Mouse (Mus musculus) monocyte, adult 2 months (primary cell): ENCODE results near the gene Pip4k2a.

Experiments used
- DNase-seq, 2 experiments: peaks; one replicate each; pipeline ENCODE4 v3.0.0; 2022; ENCODE audit warnings: low spot score in 2 of 2, low read depth in 1 of 2

Pip4k2a gene

DNA sequence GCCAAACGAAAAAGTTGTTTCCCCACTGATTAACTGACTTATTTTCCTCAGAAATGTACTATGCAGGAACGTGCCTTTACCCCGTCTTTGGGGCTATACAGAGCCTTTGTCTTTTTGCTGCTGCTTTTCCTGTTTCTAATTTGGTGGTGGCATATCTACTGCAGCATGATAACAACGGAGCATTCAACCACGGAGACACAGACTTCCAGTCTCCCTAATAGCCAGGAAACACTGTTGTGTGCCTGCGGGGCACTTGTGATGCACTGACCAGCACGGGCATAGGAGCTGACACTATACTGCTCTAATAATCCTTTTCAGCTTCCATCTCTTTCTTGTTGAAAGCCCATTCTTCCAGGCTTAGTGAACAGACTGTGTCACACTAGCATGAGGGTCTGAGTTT lies 41.0 kb downstream of the Pip4k2a start:
- DNase-seq: no peak

DNA sequence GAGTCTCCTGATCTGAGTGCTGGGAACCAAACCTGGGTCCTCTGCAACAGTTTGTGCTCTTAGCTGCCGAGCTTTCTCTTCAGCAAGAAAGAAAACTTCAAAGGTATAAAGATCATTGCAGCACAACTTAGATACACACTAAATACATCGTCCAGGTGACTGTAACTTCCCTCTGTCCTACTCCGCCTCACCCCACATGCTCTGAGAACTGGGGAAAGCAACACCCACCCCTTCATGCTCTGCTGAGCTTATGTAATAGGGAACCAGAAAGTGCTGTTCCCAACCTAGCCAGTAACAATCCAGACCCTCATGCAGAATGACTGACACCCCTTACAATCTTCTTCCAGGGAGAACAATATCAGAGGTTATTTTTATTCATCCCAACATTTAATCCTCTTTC lies 41.5 kb downstream of the Pip4k2a start:
- no peak for DNase-seq

DNA sequence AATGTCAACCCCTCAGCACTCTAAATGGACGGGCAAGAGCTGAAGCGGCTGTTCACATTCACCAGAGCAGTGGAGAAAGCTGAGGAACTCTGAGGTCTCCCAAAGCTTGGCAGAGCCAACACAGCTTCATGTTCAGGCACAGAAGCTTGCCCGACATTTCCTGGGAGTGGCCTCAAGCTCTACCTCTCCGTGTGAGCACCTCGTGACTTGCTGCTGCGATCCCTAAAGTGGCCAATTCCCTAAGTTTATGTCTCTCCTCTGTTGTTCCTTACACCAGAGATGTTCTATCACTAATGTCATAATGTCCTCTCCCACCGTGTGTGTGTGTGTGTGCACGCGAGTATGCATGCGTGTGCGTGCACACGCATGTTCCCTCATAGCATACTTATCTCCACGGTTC lies 42.3 kb downstream of the Pip4k2a start:
- DNase-seq: no peak

DNA sequence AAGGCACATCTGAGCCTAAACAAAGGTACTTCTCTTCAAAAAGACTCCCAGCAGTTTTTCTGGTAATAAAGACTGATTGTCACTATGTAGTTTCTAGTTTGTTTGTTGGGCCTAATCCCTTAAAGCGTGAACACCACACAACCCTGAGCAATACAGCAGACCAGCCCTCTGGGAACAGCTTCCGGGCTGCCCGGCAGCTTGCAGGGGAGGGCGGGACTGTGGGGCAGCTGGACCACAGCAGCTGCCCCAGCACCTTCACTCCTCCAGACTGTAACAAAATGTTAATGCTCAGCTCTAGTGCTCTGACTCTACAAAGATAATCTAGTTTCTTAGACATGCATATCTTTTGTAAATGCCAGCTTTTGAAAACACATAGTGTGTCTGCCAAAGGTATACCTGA lies 42.9 kb downstream of the Pip4k2a start:
- DNase-seq: no peak

DNA sequence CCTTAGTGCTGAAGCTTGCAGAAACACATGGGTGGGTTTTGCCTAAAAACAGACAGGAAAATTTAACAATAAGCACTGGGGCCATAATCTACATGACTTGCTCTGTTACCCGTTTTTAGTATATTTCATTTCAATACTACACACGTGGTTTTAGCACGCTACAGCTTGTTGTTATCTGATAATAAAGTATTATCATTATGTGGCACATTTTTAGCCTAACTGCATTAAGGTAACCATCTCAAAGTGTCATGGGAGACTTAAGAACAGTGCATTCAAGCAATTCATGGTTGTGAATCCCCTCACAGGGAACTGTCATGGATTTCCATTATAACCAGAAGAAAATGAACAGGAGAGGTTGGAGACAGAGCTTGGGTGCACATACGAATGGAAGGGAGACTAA lies 43.5 kb downstream of the Pip4k2a start:
- DNase-seq: no peak

DNA sequence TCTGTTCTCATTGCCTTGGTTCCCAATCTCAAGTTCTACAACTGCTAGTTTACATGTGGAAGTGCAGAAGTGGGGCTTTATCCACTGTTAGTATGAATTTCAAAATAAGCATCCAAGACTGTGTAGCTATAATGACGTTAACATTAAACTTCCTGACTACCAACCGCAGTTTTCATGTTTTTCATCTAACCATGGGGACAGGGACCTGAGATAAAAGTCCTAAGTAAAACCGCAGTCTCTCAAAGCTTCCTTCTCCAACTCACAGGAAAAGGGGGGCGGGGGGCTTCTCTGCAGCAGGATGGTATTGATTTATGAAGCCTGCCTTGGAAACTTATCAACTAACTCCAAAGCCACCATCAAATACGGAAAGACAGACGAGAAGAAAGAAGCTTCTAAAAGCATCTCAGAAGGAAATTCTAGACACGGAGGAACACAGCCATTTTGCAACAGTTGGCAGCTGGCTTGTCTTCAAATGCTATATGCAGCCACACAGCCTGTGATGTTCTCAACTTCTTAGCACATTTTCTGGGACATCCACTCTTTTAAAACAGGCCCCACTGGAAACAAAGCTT lies 45.7 kb downstream of the Pip4k2a start:
- no peak for DNase-seq

DNA sequence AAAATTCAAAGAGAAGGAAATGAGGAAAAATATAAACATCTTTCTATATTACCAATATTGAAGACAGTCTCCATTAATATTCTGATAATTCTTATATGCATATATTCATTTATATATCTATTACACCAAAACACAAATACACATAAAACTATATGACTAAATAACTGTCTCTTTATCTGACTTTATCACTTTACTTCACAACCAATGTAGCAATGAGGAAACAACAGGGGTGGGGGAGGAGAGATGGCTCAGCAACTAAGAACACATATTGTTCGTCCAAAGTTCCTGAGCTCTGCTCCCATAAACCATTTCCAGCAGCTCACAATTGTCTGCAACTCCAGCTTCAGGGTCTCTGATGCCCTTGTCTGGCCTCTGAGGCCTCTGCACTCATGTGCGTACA lies 47.2 kb downstream of the Pip4k2a start:
- no peak for DNase-seq

DNA sequence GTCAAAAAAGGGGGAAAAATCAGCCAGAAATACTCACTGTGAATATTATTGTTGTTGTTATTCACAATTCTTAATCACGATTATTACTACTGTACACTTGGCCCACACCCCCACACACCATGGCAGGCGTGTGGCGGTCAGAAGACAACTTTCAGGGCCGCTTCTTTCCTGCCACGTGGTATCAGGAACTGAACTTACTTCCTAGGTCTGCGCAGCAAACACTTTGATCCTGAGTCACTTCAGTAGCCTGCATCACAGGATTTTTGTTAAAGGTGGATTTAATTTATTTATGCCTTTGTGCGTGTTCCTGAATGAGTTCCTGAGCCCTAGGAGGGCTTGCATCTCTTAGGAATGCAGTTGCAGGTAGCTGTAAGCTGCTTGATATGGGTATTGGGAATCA lies 49.2 kb downstream of the Pip4k2a start:
- no peak for DNase-seq

DNA sequence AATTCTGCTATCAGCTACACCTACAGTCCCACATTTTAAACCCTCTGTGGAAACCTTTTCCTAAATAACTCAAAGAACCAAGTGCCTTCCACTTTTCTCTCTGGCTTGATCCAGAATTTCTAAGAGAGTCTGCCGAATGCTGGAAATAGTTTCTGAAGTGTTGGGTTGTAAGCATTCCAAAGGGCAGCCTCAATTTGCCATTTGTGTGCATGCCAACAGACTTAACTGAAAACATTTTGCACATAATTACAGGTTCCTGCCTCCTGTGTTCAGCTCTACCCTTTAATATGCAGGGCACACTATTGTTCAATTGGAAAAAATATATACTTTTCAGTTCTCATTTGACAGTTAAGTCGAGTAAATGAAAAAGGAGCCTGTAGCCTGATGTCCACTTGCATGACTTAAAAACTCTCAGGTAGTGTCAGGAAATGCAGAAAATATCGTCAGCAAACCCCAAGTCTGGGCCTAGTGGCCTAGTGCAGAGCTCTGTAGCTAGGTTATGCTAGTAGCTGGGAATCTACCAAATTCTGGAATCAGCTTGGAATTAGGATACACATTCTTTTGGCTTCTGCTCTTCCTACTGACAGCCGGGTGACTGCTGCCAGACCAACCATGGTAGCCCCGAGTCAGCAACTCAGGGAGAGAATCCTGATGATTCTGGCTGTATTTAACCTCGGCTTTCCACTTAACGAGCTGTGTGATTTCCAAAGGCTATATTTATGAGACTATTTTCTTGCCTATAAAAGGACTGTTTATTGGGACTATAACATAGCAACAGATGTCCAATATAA lies 50.1 kb downstream of the Pip4k2a start:
- DNase-seq: no peak

DNA sequence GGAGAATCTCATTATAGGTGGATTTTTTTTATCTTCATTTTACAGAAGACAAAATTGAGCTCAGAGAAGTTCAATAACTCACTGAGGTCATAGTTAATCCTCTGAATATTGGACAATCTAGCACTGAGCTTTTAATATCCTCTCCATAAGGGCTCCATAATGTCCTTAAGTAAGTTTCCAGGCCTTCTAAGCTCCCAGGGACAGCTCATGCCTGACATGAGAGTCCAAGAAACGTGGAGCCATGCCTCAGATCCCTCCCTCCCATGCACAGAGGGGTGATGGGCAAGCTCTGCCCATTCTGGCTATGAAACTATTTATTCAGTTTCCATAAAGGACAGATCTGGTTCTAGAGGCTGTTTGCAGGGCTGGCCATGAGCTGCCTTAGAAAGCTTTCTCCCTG lies 52.5 kb downstream of the Pip4k2a start:
- no peak for DNase-seq

DNA sequence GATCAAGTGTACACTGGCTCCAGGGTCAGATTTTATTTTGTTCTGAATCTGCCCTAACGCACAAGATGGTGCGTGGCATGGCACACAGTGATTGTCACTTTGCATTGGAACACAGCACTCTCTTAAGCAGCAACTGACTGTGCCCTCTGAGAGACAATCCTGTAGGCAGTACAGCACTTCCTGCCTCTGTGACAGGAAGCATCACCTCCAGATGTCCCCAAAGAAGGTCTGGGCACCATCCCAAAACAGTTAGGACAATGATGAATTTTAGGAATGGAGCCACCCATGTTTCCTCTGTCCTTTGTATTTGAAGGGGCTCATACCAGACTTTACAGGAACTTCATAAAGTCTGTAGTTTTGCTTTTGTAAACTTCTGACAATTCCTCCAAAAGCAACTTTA lies 54.0 kb downstream of the Pip4k2a start:
- no peak for DNase-seq

DNA sequence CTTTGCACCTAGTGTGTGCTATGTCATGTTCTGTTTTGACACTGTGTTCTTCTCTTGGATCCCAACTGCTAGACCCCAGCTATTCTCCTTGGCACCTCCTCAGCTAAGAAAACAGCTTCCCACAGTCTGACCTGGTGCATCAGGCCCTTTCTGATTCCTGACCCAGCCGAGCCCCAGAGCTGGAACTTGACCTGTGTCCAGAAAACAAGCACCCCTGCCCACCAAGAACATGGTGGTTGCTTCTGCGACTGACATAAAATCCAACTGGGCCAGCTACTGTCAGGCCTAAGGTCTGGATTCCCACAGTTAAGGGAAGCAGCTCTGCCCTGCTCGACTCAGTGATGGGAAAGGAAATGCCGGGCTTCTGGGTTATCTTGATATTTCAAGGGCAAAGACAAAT lies 54.6 kb downstream of the Pip4k2a start:
- DNase-seq: no peak

DNA sequence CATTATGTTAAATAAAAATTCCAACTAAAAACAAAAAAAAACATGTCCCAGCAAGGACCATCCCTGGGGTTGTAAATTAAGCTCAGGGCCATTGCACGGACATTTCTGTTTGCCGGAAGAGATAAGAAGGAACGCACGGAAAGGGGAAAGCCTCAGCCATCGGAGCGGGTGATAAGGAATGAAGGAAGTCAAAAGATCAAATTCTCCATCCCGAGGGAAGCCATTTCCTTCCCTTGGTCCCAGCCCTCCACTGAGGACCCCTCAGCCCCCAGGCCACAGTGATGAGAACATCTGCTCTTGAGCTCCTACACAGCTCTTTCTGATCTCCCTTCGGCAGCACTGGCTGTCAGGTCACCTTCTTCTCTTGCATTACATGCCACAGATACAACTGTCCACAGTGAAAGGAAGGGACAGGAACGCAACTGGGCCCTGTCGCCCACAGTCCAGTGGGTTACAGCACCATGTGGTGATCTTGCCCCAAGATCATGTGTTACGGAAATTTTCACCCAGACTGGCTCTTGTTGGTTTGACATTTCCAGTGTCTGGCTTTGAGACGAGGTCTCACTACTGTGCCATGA lies 57.1 kb downstream of the Pip4k2a start:
- DNase-seq: no peak

DNA sequence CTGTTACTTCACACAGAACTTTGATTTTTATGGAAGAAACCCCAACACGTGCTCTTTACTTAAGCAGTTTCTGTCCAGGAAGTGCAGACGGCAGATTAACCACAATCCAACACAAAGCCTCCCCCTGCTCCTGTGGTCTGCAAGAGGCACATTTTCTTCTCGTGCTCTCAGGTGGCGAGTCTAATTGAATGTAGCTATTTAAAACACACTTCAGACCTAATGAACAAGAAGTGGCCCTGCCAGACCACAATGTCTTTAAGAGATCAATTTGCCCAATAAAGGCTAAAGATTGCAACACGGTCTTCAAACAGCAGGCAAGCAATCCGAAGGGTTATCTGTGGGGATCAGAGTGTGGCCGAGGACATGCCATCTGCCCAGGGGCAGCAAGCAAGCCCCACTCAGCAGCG lies 59.0 kb downstream of the Pip4k2a start:
- no peak for DNase-seq

DNA sequence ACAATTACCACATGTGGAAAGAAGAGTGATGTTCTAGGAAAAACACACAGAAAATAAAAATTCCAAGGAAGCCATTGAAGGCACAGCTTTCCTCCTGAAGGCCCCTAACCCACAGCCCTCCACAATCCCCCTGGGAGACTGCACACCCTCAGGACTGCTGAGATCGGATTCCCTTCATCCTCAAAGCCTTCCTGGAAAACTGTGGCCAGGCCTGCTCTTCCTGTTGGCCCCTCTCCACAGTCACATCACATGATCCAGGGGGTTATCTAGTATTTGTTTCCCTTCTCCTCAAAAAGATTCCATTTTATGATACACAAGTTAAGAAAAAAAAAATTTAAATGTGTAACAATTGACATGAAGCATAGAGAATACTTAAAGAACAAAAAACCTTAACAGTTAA lies 59.7 kb downstream of the Pip4k2a start:
- DNase-seq: no peak

DNA sequence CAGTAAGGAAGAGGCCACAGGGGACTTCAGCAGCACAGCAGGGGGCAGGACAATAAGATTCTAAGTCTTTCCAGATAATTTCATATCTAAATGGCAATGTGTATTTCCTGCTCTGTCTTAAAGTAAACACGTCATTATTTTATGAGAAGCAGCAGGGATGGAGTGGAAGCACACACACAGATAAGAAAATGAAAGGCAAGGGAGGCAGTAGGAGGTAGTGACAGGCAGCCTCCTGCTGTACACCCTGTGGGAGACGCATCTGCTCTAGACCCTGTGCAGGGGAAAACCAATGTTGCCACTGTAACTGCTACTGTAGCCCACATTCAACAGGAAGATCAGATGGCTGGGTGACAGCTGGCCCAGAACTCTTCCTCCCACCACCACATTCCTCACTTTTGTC lies 60.3 kb downstream of the Pip4k2a start:
- DNase-seq: no peak

DNA sequence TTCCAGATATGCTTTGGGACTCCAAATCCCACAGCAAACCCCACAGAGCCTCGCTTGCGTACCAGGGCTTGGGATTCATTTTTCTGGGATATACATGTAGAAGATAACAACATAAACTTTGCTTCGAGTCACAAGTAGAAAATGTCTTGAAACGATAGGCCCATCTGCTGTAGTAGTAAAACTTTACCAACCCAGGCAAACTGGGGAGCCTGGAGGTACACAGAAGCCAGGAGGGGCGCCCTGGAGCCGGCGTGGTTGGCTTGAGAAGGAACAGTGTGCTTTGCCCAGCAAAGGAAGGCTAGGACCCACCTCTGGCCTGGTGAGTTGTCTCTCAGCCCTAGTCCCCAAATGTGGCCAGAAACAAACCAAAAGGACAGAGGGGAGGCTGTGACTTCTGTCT lies 61.5 kb downstream of the Pip4k2a start:
- DNase-seq: no peak

DNA sequence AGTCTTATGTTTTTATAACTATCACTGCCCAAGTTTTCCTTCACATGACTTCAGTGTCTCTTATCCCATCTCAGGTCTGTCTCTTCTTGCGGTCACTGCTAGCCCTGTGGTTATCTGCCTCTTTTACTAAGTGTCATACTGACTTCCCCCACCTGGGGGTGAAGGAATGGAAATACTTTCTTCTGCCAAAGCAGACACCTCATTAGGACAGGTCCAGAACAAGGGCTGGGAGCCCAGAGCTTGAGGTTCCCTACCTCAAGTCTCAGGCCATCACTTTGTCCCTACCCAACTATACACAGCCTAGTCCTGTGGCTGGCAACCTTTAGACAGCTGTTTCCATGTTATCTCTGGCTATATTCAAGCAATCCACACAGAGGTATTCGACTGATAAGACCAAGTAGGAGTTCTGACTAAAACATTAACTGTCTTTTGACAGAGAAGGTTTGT lies 62.3 kb downstream of the Pip4k2a start:
- DNase-seq: no peak

DNA sequence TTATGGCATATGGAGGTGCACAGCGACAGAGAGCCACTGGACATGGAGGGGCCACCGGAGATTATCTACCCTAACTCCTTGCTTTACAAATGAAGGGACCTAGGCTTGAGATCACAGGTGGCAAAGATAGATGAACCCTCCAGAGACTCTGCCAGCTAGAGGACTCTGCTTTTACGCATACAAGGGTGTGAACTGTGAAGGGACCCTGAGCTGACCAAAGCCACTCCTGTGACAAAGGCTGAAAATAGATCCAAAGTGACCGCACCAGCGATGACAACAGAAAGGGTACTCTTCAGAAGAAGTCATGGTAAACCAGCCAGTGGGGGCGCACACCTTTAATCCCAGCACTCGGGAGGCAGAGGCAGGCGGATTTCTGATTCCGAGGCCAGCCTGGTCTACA lies 63.8 kb downstream of the Pip4k2a start:
- no peak for DNase-seq

DNA sequence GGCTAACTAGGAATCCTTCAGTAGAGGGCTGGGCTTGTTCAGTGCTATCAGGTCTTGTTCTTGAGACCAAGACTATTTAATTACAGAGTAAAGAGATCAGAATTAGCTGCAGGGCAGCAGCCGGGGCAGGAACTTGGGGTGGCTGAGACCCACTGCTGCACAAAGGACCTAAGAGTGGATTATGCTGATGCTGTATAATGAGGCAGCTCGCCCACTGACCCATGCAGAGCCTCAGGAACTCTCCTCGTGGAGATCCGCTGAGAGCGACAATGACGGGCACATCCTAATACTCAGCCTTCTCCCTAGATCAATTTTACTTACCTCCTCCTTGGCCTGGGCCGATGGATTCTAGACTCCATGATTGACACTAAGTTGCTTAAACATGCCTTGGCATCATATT lies 64.5 kb downstream of the Pip4k2a start:
- DNase-seq: no peak

DNA sequence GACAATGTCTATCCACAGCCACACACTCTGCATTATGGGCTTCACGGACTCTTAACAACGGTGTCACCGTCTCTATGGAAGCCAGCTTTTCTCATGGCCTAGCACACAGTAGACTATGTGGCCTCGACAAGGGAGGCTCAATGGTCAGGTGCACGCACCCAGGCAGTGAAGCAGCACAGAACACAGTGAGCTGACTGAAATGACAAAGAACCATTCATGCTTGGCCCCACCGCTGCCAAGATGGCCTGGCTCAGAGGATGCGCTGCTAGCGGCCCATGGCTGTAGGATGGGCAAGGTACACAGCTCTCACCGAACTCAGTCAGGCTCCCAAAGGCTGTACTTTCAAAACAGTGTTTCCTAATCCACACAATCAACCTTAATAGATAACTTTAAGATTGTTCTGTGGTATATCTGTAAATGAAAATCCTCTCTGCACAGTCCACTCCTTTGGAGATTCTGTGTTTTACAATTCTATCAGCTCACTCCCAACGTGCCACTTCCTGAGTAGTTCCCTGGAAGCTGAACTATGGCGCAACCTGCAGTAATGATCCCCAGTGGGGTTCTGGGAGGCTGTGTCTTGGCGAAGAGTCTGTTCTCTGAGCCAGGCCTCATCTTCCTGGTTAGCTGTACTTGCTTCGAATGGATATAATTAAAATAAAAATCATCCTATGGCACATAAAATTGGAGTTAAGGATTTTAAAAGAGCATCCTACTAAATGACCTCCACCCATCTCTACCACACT lies 67.4 kb downstream of the Pip4k2a start:
- DNase-seq: no peak
